Mouse (Mus musculus): ENCODE measurements around the gene Zcchc24.

- no peak for TF ChIP-seq CTCF (IDR thresholded peaks at IDR 0.05; ENCODE audit: low read depth, low read length)
- TF ChIP-seq GATA1 (IDR thresholded peaks at IDR 0.05; ENCODE audit: borderline replicate concordance, low read length), result no peak
- no peak for TF ChIP-seq POLR2AphosphoS5 (IDR thresholded peaks at IDR 0.05; ENCODE audit: insufficient replicate concordance, low read depth, low read length)
- no peak for TF ChIP-seq TAL1 (conservative IDR thresholded peaks at IDR 0.05; ENCODE audit: low read depth, low read length)
- TF ChIP-seq GATA2 (IDR thresholded peaks at IDR 0.05; ENCODE audit: borderline replicate concordance, low read depth, low read length), result no peak
Observed at GRCm38 (mm10) chr14:25738591-25739001, 30.2 kb downstream of the Zcchc24 start.

Measured in G1E (cell line).